Mouse (Mus musculus) intestine, embryonic 14.5 days (tissue): ENCODE measurements at regions not wholly inside any gene's neighbourhood (a gene's known extent, or its start where the extent isn't known, plus 50 kb on each side); places are given as distances from the start of the nearest gene placed in this dataset.
A peak's percentile ranks its signal among the peaks of the same experiment; 100 is the strongest.

Experiments used
- ATAC-seq: fragments of 200-750 bp; cut with Nextera tagmentation; replicated peaks from 2 replicates; pipeline ENCODE4 v1.8.0; 2017; ENCODE audit warnings: low read depth, moderate number of reproducible peaks, moderate TSS enrichment, moderate library complexity; ENCODE audit not compliant: low FRiP score, low TSS enrichment
- DNase-seq: peaks from one replicate; pipeline ENCODE4 v3.0.0-alpha.2; 2018; ENCODE audit warnings: low spot score
- H3K27ac ChIP-seq: fragments of 300-500 bp; sonication (generic); 2 replicates; pipeline ENCODE4 v1.5.1; 2014; ENCODE audit warnings: low read depth, mild to moderate bottlenecking, control low read depth
- H3K27me3 ChIP-seq: fragments of 300-500 bp; sonication (generic); replicated peaks from 2 replicates; pipeline ENCODE4 v1.6.1; 2014; ENCODE audit warnings: low read length, control low read depth; ENCODE audit not compliant: control insufficient read depth, insufficient read depth
- H3K36me3 ChIP-seq: fragments of 300-500 bp; sonication (generic); 2 replicates; pipeline ENCODE4 v1.6.1; 2014; ENCODE audit warnings: low read length, control low read depth; ENCODE audit not compliant: control insufficient read depth, insufficient read depth
- H3K4me1 ChIP-seq: fragments of 300-500 bp; sonication (generic); replicated peaks from 2 replicates; pipeline ENCODE4 v1.6.1; 2014; ENCODE audit warnings: low read length, control low read depth, mixed read lengths; ENCODE audit not compliant: control insufficient read depth, insufficient read depth
- H3K4me2 ChIP-seq: fragments of 300-500 bp; sonication (generic); 2 replicates; pipeline ENCODE4 v1.6.1; 2014; ENCODE audit warnings: low read length
- H3K4me3 ChIP-seq: fragments of 300-500 bp; sonication (generic); 2 replicates; pipeline ENCODE4 v1.5.1; 2014; ENCODE audit warnings: low read depth, low read length, control low read depth, mixed read lengths
- H3K9ac ChIP-seq: fragments of 300-500 bp; sonication (generic); 2 replicates; pipeline ENCODE4 v1.6.1; 2014; ENCODE audit warnings: mild to moderate bottlenecking, low read length
- H3K9me3 ChIP-seq: fragments of 300-500 bp; sonication (generic); 2 replicates; pipeline ENCODE4 v1.6.1; 2016; ENCODE audit warnings: low read length, control low read depth; ENCODE audit not compliant: control insufficient read depth
- WGBS: fragments of 180-500 bp; shearing (Covaris S2); extraction: QIAGEN DNeasy Blood & Tissue Kit; methylation state at CpG from one replicate; pipeline ENCODE4 v1.1.7; 2014; 5-methylcytosine and 5-hydroxymethylcytosine counted together

DNA sequence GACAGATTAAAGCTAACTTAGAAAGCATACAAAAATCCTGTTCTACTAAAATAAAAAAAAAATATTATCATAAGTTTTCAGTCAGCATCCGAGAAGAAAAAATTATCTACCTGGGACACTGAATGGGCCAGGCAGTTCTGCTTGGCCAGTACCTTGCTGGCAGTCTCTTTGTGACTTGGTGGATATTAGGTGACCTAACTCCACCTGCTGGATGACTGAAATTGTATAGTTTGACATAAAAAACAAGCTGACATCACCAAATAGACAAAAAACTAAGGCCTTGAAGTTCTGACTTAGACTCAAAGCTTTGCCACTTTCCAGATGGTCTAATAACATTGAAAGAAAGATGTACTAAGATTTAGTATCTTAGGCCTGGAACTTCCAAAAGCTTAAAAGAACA, 791.5 kb upstream of the Alcam start:
- no peak for ATAC-seq
- H3K27me3 ChIP-seq = no peaks in the 10 kb centered on the region
- H3K9me3 ChIP-seq = no peaks in the 10 kb centered on the region
- H3K4me3 ChIP-seq = no peak overlapping the region
- no peak overlapping the region for H3K27ac ChIP-seq
- H3K4me1 ChIP-seq = no peaks in the 10 kb centered on the region
- H3K36me3 ChIP-seq = no peaks in the 10 kb centered on the region
- WGBS = 80% methylated on average over 1 of the region's 1 CpGs
- no peak overlapping the region for H3K9ac ChIP-seq
- no peak for DNase-seq
- no peak overlapping the region for H3K4me2 ChIP-seq

GRCm38 (mm10) chr16:53242126-53242537, 788.3 kb upstream of the Alcam start:
- H3K9me3 ChIP-seq = no peaks in the 10 kb centered on the region
- ATAC-seq (no peak), DNase-seq (no peak)
- WGBS = 75% methylated on average over 3 of the region's 3 CpGs
- H3K4me2 ChIP-seq = no peak overlapping the region
- no peak overlapping the region for H3K27ac ChIP-seq
- H3K4me1 ChIP-seq = no peaks in the 10 kb centered on the region
- H3K27me3 ChIP-seq = no peaks in the 10 kb centered on the region
- no peak overlapping the region for H3K4me3 ChIP-seq
- no peaks in the 10 kb centered on the region for H3K36me3 ChIP-seq
- H3K9ac ChIP-seq = no peak overlapping the region

DNA sequence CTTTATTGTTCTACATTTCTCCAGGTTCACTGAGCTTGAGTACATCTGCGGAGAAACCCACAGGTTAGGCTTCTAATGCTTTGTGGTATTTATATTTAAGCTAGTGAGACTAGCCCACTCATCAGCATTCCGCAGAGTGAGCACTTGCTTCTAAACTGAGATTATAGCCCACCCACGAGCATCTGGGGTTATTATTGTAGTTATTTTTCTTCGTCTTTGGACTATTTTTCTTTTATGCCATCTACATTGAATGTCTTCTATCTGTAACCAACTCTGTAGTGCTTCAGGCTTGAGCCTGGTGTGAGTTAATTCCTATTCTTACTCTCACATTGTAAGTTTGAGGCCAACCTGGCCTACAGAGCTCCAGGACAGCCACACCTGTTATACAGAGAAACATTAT, 765.0 kb upstream of the Alcam start:
- 81% methylated on average over 4 of the region's 4 CpGs for WGBS
- no peak overlapping the region for H3K4me2 ChIP-seq
- ATAC-seq = no peak
- no peak for DNase-seq
- no peak overlapping the region for H3K9ac ChIP-seq
- H3K27me3 ChIP-seq = no peaks in the 10 kb centered on the region
- H3K4me1 ChIP-seq = no peaks in the 10 kb centered on the region
- H3K4me3 ChIP-seq = no peak overlapping the region
- no peaks in the 10 kb centered on the region for H3K9me3 ChIP-seq
- no peaks in the 10 kb centered on the region for H3K36me3 ChIP-seq
- H3K27ac ChIP-seq = no peak overlapping the region

GRCm38 (mm10) chr16:53201449-53201848, 747.6 kb upstream of the Alcam start:
- ATAC-seq (no peak), DNase-seq (no peak)
- Histone ChIP-seq H3K9me3 (no peaks in the 10 kb centered on the region), H3K4me3 (no peak overlapping the region), H3K4me1 (no peaks in the 10 kb centered on the region), H3K4me2 (no peak overlapping the region), H3K36me3 (no peaks in the 10 kb centered on the region), H3K27me3 (no peaks in the 10 kb centered on the region), H3K27ac (no peak overlapping the region), H3K9ac (no peak overlapping the region)
- 45% methylated on average over 1 of the region's 1 CpGs for WGBS

DNA sequence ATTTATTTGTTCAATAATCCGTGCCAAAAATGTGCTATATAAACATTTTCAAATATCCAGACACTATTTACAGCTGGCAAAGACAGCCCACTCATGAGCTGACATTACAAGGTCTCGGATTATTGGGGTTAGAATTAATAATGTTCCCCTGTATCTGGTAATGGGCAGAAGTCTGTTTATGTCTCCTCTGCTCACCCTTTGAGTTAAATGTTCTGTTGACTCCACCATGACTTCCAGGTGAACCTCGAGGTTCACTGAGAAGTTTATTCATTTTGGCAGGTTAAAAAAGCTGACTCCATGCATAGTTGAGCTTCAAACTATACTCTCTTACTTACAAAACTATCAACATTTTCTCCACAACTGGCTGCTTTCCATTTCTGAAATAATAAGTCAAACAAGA, 732.6 kb upstream of the Alcam start:
- ATAC-seq = peak; percentile 64; the same call in 1 of the 2 replicates
- 26% methylated on average over 3 of the region's 3 CpGs for WGBS
- Histone ChIP-seq H3K9me3 (no peaks in the 10 kb centered on the region), H3K27ac (no peak overlapping the region), H3K27me3 (no peaks in the 10 kb centered on the region), H3K4me3 (no peak overlapping the region), H3K4me2 (no peak overlapping the region), H3K4me1 (no peaks in the 10 kb centered on the region), H3K9ac (no peak overlapping the region), H3K36me3 (no peaks in the 10 kb centered on the region)
- DNase-seq = no peak

DNA sequence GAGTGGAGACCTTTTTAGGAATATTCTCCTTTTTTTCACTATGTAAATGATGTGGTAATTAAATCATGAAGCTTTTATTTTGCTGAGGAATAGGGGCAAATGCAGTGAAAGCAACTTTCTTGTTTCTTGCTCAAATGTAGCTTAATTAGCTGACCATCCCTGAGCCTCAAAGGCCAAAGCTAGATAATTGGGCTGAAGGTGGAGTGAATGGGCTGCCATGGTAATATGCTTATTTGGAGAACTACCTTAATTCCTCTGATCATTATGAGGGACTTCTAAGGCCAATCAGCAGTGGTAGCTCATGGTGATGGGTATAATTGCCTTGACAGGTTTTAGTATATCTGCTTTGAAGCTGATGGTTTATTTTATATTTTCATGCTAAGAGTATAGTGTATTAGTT, 702.5 kb upstream of the Alcam start:
- Histone ChIP-seq H3K4me3 (no peak overlapping the region), H3K4me2 (no peak overlapping the region), H3K4me1 (no peaks in the 10 kb centered on the region), H3K36me3 (no peaks in the 10 kb centered on the region), H3K27ac (no peak overlapping the region), H3K9me3 (no peaks in the 10 kb centered on the region), H3K9ac (no peak overlapping the region), H3K27me3 (no peaks in the 10 kb centered on the region)
- DNase-seq (no peak), ATAC-seq (no peak)

DNA sequence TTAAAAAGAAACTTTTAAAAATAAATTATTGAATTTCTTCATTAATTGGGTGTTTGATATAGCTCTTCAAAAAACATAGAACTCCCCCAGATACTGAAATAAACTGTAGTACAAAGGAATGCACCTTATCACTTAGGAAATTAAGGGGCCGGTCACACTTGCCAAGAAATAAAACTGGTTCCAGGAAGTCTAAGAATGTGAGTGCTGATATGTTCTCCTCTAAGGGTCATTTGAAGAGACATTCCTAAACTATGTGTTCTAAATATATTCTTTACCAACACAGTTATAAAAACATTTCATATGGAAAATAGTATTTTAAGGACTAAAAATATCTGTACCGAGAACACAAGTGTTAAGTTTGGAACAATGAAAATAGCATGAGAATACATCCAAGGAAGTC, 676.8 kb upstream of the Alcam start:
- Histone ChIP-seq H3K36me3 (no peaks in the 10 kb centered on the region), H3K4me1 (no peaks in the 10 kb centered on the region), H3K4me3 (no peak overlapping the region), H3K9ac (no peak overlapping the region), H3K27ac (no peak overlapping the region), H3K4me2 (no peak overlapping the region), H3K9me3 (no peaks in the 10 kb centered on the region), H3K27me3 (no peaks in the 10 kb centered on the region)
- WGBS = 72% methylated on average over 2 of the region's 2 CpGs
- ATAC-seq = no peak
- no peak for DNase-seq

DNA sequence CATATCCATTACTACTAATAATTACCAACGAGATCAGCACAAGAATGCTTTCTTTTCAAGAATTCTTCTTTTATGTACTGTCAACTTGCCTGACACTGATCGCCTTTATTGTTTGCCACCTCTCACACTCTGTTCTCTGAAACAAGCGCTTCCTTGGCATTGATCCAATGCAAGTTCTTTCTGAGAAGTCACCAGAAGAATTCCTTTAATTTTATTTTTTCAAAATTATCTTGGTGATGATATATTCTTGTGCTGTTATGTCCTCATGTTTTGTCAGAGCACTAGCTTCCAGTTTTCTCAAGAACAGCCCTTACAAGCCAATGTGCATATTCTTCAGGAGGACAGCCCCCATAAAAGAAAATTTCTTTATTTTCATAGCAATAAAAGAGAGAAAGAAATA, 654.9 kb upstream of the Alcam start:
- no peak overlapping the region for H3K9ac ChIP-seq
- WGBS = 56% methylated on average over 3 of the region's 3 CpGs
- no peak for DNase-seq

GRCm38 (mm10) chr16:53095396-53095929, 641.6 kb upstream of the Alcam start:
- 45% methylated on average over 2 of the region's 2 CpGs for WGBS
- no peak for ATAC-seq

More for the DNA sequence above, 654.9 kb upstream of the Alcam start:
- no peak for ATAC-seq
- H3K4me2 ChIP-seq = no peak overlapping the region
- no peaks in the 10 kb centered on the region for H3K4me1 ChIP-seq
- H3K9me3 ChIP-seq = no peaks in the 10 kb centered on the region
- no peaks in the 10 kb centered on the region for H3K27me3 ChIP-seq
- no peak overlapping the region for H3K27ac ChIP-seq
- no peak overlapping the region for H3K4me3 ChIP-seq
- no peaks in the 10 kb centered on the region for H3K36me3 ChIP-seq

More at GRCm38 (mm10) chr16:53095396-53095929, 641.6 kb upstream of the Alcam start:
- DNase-seq = no peak
- Histone ChIP-seq H3K27me3 (no peaks in the 10 kb centered on the region), H3K4me1 (no peaks in the 10 kb centered on the region), H3K36me3 (no peaks in the 10 kb centered on the region), H3K9ac (no peak overlapping the region), H3K4me2 (no peak overlapping the region), H3K27ac (no peak overlapping the region), H3K4me3 (no peak overlapping the region), H3K9me3 (no peaks in the 10 kb centered on the region)
